Mouse (Mus musculus) fibroblast of lung, adult 2 months (primary cell): Measurements from ENCODE around the gene Abcg4.

ENCODE experiments used
- DNase-seq: peaks from one replicate; pipeline ENCODE4 v3.0.0-alpha.2; 2011; ENCODE audit warnings: low read depth

The Abcg4 gene

DNA sequence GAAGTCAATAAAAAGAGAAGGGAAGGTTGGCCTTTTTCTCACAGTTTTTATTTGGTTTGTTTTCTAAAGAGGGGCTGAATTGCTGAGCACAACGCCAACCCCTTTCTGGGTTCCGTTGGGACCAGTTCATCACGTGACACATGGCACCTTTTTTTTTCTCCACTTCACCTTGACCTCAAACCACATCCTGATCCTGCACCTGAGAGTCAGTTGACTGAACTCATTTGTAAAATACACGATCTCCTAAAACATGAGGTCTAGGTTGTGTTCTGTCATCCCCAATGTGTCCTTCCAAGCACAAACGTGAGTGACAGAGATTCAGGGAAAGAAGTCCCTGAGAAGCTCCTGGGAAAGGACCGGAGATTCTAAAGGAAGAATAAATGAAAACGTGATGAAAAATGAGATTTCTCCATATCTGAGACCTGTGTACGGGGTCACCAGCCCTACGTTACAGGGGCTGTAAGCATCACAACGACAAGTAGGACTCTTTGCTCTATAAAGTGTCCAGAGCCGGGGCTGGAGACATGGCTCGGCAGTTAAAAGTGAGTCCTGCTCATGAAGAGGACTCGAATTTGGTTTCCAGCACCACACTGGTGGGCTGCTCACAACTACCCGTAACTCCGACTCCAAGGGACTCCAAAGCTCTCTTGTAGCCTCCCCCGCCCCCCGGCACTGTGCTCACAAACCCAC lies 49.8 kb downstream of the Abcg4 start:
- DNase-seq = no peak

DNA sequence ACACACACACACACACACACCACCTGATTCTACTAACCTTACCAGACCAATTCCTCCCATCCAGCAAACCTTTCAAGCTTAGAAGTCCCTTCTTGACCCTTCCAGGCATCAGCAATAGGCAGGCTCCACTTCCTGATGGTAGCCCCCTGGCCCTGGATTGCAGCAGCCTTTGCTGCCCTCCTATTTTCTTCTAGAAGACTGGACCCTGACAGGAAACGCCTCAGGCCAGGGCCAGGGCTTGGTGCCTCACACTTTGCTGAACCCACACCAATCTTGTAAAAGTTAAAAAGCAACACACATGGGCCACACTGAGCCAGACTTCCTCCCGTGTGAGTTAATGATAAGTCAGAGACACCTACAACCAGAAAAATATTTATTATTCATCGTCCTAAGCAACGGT lies 51.3 kb downstream of the Abcg4 start:
- DNase-seq = no peak

DNA sequence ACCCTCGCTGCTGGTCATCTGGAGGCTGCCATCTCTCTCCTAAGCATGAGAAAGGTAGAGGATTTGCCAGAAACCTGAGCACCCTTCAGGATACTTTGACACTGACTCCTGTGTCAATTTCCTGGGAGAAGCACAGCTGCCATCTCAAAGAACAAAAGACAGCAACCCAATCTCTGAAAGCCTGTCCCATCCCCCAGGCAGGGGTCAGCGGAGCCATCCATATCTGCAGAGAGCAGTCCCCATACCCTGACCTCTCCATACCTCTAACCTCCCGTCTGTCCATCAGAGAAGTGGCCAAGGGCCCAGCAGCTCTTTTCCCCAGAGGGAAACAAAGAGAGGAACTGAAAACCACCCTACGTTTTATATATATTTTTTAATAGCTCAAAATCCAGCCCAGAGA lies 51.8 kb downstream of the Abcg4 start:
- DNase-seq = no peak

DNA sequence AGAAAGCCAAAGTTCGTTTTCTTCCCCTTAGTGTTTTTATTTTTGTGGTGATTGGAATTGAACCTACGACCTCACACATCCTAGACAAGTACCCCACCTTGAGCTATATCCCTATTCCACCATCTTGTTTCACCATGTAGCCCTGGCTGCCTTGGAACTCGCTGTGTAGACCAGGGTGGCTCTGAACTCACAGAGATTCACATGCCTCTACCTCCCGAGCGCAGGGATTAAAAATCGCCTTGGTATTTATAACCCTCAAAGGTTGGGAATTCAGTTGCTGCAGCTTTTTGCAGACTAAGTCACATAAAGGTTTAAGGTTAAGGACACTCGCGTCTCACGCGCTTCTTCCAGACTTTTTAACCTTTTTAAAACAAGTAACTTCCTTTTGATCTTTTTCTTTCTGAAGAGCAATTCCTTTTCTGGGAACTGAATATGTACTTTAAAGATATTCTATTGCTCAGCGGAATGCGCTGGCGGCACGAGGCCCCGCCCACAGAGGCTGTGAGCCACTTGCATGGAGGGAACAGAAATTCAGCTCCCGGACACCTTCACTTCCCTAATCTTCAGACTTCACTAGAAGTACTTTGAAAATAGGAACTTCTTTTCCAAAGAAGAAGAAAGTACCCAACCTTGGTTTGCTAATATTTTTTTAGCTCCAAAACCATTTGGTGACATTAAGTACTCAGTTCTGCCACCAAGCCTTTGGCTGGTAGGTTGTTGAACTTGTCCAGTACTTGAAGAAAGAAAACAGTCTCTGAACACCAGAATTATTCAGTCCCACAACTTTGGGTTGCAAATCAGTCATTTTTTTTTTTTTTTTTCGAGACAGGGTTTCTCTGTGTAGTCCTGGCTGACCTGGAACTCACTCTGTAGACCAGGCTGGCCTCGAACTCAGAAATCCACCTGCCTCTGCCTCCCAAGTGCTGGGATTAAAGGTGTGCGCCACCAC lies 53.7 kb downstream of the Abcg4 start:
- DNase-seq = no peak

DNA sequence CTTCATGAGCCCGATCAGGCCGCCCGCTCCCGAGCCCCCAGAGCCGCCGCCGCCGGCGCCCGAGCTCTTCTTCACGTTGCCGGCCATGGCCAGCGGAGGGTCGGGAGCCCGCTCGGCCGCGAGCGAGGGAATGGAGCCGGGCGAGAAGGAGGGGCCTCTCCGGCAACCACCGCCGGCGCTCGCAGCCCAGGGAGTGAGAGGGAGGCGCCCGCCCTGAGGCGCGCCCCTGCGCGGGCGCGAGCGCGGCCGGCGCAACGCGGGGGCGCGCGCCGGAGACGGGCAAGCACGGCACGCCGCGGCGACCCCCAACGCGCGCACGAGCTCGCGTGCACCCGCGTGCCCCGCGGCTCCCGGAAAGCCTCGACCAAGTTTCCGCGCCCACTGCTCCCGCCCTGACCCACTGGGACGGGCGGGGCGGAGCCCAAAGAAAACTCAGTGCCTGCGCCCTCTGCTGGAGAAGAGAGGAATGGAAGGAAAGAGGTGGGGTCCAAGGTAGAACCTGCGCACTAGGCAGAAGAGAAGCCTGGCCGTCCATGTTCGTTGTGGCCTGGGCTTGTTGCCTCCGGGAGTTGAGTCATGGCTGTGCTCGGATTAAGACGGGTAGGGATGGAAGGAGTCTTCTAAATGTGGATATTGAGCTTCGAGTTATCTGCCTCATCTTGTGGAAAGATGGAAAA lies 54.5 kb downstream of the Abcg4 start, which contains the start of gene Cbl:
Gene Cbl, minus strand, starts transcription at position 248 of the 677 bp plus-strand sequence.
- DNase-seq = peak; percentile 95

DNA sequence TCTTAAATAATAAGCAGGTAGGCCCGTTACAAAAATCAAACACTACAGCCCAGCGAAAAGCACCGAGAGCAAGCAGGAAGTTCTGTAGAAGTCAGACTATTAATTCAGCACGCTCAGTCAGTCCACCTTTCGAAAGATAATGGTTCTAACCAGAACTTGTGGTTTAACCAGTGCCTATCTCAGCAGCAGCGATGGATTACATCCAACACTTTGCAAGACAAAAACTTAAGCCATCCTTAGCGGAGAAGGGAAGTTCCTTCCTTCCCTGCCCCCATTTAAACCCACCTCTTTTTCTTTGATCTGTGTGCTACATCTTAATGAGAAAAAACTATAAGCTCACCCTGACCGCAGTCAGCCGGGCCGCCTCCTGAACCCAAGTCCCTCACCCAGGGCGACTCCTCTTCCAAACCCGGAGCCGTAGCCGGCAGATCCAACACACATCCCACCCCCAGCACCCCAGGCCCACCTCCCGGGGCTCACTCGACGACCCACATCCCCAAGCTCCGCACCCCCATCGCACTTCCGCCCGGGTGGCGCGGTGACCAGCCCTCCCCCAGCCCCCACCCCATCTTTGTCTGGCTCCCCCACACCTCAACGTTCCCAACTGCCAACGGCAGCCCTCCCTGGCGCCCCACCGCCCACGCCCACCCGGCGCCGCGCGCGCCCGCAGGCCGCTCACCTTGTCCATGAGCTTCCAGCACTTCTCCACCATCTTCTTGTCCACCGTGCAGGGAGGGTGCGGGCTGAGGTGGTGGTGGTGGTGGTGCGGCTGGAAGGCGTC lies 55.2 kb downstream of the Abcg4 start:
- no peak for DNase-seq

DNA sequence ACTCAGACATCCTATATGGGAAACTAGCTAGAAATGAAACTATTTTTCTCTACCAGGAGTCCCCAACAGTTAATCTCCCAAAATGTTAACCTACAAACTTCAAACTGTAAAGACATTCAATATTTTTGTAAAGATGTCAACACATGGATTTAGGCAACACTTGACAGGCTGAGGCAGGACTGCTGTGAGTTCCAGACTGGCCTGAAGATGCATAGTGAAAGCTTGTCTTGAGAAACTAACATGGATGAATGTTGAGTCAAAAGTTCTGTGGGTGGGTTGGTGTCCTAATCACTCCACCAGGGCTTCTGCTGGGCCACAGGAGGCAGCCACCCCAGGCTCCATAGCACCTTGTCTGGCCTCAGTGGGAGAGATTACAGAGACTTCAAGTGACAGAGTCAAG lies 56.8 kb downstream of the Abcg4 start:
- no peak for DNase-seq

DNA sequence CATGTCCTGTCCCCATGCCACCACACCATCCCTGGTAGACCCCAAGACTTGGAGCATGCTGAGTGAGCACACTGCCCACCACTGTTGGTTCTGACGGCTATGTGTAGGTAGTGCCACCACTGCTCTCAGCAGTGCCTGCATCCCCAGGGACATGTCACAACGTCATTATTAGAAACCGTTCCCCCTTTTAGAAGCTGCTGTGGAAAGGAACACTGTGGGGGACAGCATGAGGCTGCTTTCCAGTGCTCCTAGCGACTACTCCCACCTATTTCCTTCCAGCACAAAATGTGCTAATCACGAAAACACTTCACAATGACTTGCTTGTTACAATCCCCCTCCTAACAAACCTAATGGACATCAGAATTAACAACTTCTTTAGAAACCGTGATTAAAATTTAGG lies 62.4 kb downstream of the Abcg4 start:
- no peak for DNase-seq
